Mouse (Mus musculus) left cerebral cortex, adult 8-10 months (tissue): ENCODE results near the gene Oxct2a. TPM values are rescaled to one million over a fixed set of nuclear protein-coding genes. Genes with fewer than 3 reads are reported as not detected.
"Not testable (repeated sequence)": the region's sequence is repeated elsewhere in the genome, so short reads cannot be mapped to it uniquely, and the experiment has no call there.

Source experiments
- DNase-seq, 2 experiments: peaks; one replicate each; pipeline ENCODE4 v3.0.0; 2022; ENCODE audit warnings: low spot score in 2 of 2
- total RNA-seq, 4 experiments: library from RNA; stranded (reverse); gene quantifications; 2 replicates each; pipeline ENCODE4 v1.2.4; 2022

Oxct2a gene
- total RNA-seq = under 1 TPM in 2 of 4 experiments, not detected in 2; 0.20 to 0.26 TPM

- no peak for DNase-seq
Observed at GRCm38 (mm10) chr4:123323534-123323933, at the start of gene Oxct2a. Gene Oxct2a, minus strand, starts transcription at chr4:123323634.

- no peak for DNase-seq
Observed at GRCm38 (mm10) chr4:123363555-123363954, 40.1 kb upstream of the Oxct2a start.

- DNase-seq = no peak
Observed at GRCm38 (mm10) chr4:123360771-123361170, 37.3 kb upstream of the Oxct2a start.

- no peak for DNase-seq
Observed at GRCm38 (mm10) chr4:123358613-123359012, 35.2 kb upstream of the Oxct2a start.

- no peak for DNase-seq
Observed at GRCm38 (mm10) chr4:123355941-123356340, 32.5 kb upstream of the Oxct2a start.

- DNase-seq = peak in 1 of 2 experiments; percentile 18
Observed at GRCm38 (mm10) chr4:123353271-123353877, 29.9 kb upstream of the Oxct2a start.

- DNase-seq = no peak
Observed at GRCm38 (mm10) chr4:123343471-123343789, 20.0 kb upstream of the Oxct2a start.

- peak in 1 of 2 experiments; percentile 28 for DNase-seq
Observed at GRCm38 (mm10) chr4:123342642-123343470, 19.4 kb upstream of the Oxct2a start, which contains the start of gene Bmp8a. Gene Bmp8a, minus strand, starts transcription at chr4:123343252.

- DNase-seq = no peak
Observed at GRCm38 (mm10) chr4:123342091-123342641, 18.7 kb upstream of the Oxct2a start.

GRCm38 (mm10) chr4:123340232-123340631 lies 16.8 kb upstream of the Oxct2a start:
- DNase-seq = no peak

- no peak for DNase-seq
Observed at GRCm38 (mm10) chr4:123337693-123338092, 14.3 kb upstream of the Oxct2a start.

GRCm38 (mm10) chr4:123335796-123336585 lies 12.6 kb upstream of the Oxct2a start:
- no peak for DNase-seq

GRCm38 (mm10) chr4:123335244-123335643 lies 11.8 kb upstream of the Oxct2a start:
- not testable (repeated sequence) for DNase-seq

GRCm38 (mm10) chr4:123334177-123334576 lies 10.7 kb upstream of the Oxct2a start:
- no peak for DNase-seq

GRCm38 (mm10) chr4:123333151-123333550 lies 9.7 kb upstream of the Oxct2a start:
- no peak for DNase-seq

GRCm38 (mm10) chr4:123331961-123332360 lies 8.5 kb upstream of the Oxct2a start:
- DNase-seq = not testable (repeated sequence)

GRCm38 (mm10) chr4:123331326-123331725 lies 7.9 kb upstream of the Oxct2a start:
- no peak for DNase-seq

- no peak for DNase-seq
Observed at GRCm38 (mm10) chr4:123328946-123329345, 5.5 kb upstream of the Oxct2a start.

- DNase-seq = no peak
Observed at GRCm38 (mm10) chr4:123327630-123328029, 4.2 kb upstream of the Oxct2a start.

GRCm38 (mm10) chr4:123326087-123326486 lies 2.7 kb upstream of the Oxct2a start:
- DNase-seq = no peak

GRCm38 (mm10) chr4:123322910-123323309 lies 524 bp downstream of the Oxct2a start:
- not testable (repeated sequence) for DNase-seq

- DNase-seq = no peak
Observed at GRCm38 (mm10) chr4:123314497-123314896, 8.9 kb downstream of the Oxct2a start.
